Mouse (Mus musculus) v-Abl transformed pro-B cells (cell line): ENCODE measurements at regions not wholly inside any gene's neighbourhood (a gene's known extent, or its start where the extent isn't known, plus 50 kb on each side); places are given as distances from the start of the nearest gene placed in this dataset.

Experiments used
- in situ Hi-C, 2 experiments: fragments of 400-800 bp; cut with MboI; formaldehyde crosslinking; loops; one replicate each; pipeline ENCODE4 v1.15.1; 2025; ENCODE audit not compliant: unreplicated experiment in 2 of 2

- in situ Hi-C loops, result no loop called here
Measured at GRCm38 (mm10) chr7:129441085-129441617, 150.5 kb upstream of the Wdr11 start.

GRCm38 (mm10) chr7:129469496-129469895 lies 122.2 kb upstream of the Wdr11 start:
- in situ Hi-C loops, result no loop called here

GRCm38 (mm10) chr7:129483736-129484135 lies 107.9 kb upstream of the Wdr11 start:
- in situ Hi-C loops, result no loop called here

- in situ Hi-C loops, result loop anchor here in 1 of 2 experiments (25.0 kb wide), 1 partner anchor 720 kb away; no protein-coding TSS in a partner anchor
Measured at GRCm38 (mm10) chr7:129506894-129507293, 84.8 kb upstream of the Wdr11 start.

- in situ Hi-C loops, result loop anchor here in 1 of 2 experiments (25.0 kb wide), 1 partner anchor 722 kb away; no protein-coding TSS in a partner anchor
Measured at GRCm38 (mm10) chr7:129509631-129510132, 82.0 kb upstream of the Wdr11 start.

GRCm38 (mm10) chr7:129514619-129515018 lies 77.0 kb upstream of the Wdr11 start:
- in situ Hi-C loops, result loop anchor here in 1 of 2 experiments (25.0 kb wide), 1 partner anchor 727 kb away; no protein-coding TSS in a partner anchor

GRCm38 (mm10) chr7:129524369-129524915 lies 67.2 kb upstream of the Wdr11 start:
- in situ Hi-C loops, result loop anchor here in 1 of 2 experiments (25.0 kb wide), 1 partner anchor 737 kb away; no protein-coding TSS in a partner anchor

GRCm38 (mm10) chr7:129525985-129526384 lies 65.7 kb upstream of the Wdr11 start:
- in situ Hi-C loops, result no loop called here

GRCm38 (mm10) chr7:129528263-129528662 lies 63.4 kb upstream of the Wdr11 start:
- in situ Hi-C loops, result no loop called here

- in situ Hi-C loops, result no loop called here
Measured at GRCm38 (mm10) chr7:129533366-129533905, 58.2 kb upstream of the Wdr11 start.
